Mouse (Mus musculus): ENCODE data around the gene Phc2.

Phc2 gene

DNA sequence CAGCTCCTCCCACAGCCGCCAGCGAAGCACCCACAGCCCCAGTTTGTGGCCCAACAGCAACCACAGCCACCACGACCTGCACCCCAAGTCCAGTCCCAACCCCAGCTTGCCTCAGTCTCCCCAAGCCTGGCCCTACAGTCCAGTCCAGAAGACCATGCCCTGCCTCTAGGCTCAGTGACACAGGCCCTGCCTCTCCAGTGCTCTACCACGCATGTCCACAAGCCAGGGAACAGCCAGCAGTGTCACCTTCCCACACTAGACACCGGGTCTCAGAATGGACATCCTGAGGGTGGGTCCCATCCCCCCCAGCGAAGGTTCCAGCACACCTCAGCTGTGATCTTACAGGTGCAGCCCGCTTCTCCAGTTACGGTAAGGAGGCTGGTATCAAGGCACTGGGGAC lies 68.4 kb downstream of the Phc2 start:
- no peak for DNase-seq

- no peak for DNase-seq
Observed at GRCm38 (mm10) chr4:128723431-128723830, 68.9 kb downstream of the Phc2 start.

DNA sequence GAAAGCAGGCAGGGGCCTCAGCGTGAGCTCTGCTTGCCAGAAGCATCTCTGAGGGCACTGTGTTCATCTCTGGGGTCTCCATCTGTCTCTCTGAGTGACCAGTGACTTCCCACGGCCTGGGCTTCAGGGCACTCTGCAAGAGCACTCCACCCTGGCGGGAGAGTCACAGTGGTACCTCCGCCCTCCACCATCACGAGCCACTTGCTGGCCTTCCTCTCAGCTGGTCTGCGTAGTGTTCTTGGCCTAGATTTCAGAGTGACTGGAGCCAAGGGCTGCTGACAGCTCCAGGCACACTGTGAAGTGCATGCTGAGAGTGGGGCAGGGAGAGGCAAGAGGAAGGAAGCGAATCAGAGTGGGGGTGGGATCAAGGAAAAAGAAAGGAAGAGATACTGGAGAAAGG lies 69.6 kb downstream of the Phc2 start:
- peak; percentile 74 for DNase-seq

- peak; percentile 89 for DNase-seq
Observed at GRCm38 (mm10) chr4:128727019-128727720, 72.7 kb downstream of the Phc2 start.

DNA sequence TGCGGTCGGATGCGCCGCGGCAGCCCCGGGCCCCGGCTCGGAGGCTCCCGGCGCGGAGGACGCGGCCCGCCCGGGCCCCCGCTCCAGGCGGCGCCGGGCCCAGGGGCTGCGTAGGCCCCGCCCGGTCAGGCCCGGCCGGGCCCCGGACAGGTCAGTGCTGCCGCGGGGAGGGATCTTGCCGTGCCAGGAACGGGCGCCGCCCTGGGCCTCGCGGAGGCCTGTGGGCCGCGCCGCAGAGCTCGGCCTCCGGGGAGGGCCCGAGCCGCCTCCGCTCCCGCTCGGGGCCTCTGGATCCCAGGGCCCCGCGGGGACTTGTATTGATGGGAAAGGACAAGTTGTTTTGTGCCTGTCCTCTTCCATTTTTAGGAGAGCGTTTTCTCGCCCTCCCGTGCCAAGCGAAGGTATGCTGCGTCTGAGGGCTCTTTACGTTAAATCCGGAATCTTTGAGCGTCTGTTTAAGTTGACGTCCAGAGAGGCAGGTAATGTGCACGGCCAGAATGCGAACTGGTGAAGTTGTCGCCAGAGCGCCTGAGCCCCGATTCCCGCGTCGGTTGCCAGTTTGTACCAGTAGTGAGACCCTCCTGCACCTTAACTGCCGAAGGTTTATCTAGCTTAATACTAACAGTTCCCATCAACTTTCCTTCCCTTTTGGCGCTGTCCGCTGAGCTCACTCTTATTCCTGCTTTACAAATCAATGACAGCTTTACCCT lies 73.4 kb downstream of the Phc2 start:
- DNase-seq, result no peak

DNA sequence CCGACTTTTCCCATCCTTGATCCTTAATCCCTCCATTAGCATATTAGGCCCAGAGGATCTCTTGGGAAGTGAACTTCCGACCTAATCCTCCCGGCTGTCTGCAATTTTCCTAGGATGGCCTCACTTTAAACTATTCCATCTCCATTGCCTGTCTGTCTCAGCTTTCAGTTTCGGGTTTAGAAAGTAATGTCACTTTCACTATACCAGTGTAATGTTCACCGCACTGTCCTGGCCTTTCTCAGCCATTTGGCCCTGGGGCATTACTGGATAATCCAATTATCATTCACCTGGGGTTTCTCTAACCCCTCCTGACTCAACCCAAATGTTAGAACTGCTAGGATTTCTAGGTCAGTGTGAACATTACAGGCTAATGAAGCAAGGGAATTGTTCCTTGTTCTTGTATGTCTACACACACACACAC lies 73.9 kb downstream of the Phc2 start:
- peak; percentile 71 for DNase-seq

GRCm38 (mm10) chr4:128729033-128729708 lies 74.7 kb downstream of the Phc2 start:
- DNase-seq, result no peak

GRCm38 (mm10) chr4:128729709-128730037 lies 75.2 kb downstream of the Phc2 start:
- no peak for DNase-seq

GRCm38 (mm10) chr4:128730271-128730670 lies 75.8 kb downstream of the Phc2 start:
- DNase-seq, result no peak

DNA sequence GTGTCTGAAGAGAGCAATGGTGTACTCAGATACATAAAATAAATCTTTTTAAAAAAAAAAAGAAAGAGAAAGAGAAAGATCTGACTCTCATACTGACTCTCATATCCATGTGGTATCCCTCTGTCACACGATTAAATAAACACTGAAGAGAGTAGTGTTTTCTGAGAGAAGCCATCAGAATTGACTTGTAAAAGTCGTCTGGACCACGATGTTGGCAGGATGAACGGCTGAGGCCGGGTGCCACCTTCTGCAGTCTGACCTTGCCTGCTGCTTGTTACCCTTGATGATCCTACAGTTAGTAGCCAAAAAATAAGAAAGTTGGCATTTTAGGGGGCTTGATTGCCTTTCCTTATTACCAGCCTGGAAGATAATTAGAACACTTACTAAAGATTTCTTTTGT lies 78.3 kb downstream of the Phc2 start:
- no peak for DNase-seq

DNA sequence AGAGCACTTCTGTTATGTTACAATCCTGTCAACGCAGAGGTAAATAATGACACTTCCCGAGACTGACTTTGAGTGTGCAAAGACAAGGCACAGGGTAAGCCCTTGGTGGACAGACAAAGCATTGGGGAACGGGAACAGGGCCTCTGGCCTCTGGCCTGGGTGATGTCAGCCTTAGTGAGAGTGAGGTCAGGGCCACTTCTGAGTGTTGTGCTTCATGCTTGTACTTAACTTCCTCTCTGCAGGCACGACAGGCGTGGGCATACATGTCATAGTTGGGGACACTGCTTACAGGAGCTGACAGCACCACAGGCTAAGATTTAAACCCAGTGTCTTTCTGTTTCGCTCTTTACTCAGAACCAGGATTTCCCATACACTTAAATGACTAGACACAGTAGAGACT lies 79.0 kb downstream of the Phc2 start:
- no peak for DNase-seq

- DNase-seq, result peak; percentile 90
Observed at GRCm38 (mm10) chr4:128734217-128734616, 79.7 kb downstream of the Phc2 start.

GRCm38 (mm10) chr4:128734721-128735671 lies 80.5 kb downstream of the Phc2 start:
- no peak for DNase-seq

DNA sequence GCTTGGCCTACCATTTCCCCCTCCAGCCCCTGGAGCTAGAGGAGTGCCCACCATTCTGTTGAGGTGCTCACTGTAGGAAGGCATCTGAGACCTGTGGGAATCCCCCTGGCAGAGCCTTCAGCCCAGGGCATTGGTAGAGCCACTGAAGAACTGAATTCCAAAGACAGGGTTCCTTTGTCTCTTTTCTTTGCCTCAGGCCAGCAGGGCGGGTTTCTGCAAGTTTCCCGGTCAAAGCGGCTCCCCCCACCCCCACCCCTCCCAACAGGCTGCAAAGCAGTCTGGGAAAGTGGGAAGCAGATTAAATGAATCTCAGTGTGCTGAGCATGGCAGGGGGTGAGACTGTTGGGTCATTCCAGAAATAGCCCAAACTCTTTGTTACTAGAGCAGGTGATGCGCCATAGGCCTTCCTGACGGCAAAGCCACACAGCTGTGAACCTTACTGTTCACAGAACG lies 82.7 kb downstream of the Phc2 start:
- DNase-seq, result peak; percentile 92

DNA sequence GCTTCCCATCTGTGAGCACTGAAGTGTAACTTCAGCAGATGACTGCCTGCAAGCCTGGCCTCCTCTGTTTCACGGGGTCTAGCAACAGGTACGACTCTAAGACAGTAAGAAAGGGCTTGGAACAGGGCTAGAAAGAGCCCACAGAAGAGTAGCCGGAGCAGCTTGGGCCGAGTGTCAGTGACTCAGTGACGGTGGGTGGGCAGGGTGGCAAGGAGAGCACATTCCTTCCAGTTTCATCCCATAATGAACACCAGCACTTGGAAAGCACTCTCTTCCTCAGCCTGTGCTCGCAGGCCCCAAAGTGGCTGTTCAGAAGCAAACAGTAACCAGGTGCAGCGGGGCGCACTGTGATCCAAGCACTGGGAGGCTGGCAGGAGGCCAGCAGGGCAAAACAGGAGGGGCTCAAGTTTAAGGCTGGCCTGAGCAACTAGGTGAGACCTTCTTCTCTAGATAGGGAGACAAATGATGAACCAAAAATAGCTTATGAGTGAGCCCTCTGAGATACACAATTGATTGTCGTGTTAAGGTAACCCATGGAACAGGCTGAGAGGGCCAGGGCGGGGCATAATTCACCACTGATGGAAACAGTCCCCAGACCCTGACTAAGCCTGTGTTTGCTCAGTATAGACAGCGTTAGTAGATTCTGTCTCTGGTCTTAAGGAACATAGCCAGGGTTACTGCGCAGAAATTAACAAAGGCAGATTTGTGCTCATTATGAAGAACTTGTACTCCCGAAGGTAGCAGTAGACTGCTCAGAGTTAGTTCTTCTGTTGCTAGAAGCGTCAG lies 83.5 kb downstream of the Phc2 start:
- peak; percentile 68 for DNase-seq

- no peak for DNase-seq
Observed at GRCm38 (mm10) chr4:128740878-128741277, 86.4 kb downstream of the Phc2 start.

GRCm38 (mm10) chr4:128741906-128742305 lies 87.4 kb downstream of the Phc2 start:
- no peak for DNase-seq

DNA sequence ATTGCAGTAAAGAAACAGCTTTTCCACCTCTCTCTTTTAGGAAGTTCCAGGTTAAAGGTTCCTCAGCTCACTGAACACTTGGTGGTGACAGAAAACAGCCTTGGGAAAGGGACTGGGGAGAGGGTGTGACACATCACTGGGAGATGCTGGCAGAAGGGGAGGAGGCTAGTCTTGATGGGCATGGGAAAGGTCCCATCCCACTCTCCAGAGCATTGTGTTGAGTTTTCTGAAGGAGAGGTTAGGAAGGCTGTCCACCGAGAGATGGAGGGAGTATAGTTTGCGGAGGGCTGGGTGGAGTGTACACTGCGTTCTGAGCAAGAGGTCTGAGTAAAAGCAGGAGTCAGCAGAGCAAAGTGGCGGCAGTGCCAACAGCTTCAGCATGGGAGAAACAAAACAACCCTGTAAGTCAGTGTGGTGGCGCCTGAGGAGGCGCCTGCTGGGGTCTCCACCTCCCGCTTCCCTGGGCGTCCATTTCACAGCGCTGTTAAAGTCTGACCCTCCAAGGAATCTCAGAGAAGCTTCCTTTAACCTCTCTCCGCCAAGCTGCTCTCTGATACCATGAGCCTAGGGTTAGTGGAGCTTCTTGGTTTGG lies 88.0 kb downstream of the Phc2 start:
- no peak for DNase-seq

DNA sequence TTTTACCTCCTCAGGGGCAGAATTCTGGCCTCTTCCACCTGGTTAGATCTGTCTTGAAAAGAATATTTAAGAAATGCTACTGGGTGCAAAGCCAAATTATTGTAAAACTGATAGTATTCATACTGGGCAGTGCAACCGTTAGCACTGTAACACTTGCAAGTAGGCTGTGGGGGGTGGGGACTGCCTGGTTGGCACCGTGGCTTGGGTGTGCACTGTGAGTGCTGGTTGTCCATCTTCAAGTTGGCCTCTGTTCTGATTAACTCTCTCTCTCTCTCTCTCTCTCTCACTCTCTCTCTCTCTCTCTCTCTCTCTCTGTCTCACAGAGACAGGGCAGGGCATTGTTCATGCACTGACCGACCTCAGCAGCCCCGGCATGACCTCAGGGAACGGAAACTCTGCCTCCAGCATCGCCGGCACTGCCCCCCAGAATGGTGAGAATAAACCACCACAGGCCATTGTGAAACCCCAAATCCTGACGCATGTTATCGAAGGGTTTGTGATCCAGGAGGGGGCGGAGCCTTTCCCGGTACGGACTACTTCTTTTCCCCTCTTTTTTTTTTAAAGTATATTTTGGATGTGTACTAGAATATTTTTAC lies 88.6 kb downstream of the Phc2 start:
- DNase-seq, result no peak

DNA sequence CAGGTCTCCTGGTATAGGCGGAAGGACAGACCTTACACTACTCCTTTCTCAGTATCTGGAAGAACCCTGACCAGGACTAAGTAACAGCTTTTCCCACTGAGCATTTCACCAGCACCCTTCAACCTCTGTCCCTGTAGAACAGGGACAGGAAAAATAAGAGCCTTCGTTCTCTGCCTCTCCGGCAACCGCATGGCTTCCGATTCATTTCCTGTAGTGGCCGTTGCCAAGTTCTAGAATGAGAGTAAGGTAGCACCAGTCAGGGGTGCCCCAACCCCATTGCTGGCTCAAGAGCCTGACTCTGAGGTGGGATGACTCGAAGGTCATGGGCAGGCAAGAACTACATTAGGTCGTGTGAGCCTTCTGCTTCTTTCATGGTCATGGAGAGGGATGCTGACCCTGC lies 90.7 kb downstream of the Phc2 start:
- DNase-seq, result no peak

DNA sequence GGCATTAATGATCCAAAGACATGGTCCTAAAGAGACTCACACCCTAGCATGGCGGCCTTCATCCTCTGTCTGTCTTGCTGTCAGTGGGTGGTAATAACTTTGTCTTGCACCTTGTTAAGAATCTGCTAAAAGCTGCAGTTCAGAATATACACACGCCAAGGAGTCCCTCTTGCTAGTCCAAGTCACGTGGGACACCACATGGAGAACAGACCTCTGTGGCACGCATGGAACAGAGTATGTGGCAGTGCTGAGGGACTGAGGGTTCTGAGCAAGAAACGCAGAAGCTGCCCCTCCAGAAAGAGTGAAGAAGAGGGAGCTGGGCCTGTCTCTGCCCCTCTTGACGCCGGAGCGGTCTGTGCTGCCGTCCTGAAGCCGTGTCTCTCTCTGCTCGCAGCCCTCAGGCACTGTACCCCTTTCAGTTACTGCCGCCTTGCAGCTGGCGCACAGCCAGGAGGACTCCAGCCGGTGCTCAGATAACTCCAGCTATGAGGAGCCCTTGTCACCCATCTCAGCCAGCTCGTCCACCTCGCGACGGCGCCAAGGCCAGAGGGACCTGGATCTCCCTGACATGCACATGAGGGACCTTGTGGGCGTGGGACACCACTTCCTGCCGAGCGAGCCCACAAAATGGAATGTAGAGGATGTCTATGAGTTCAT lies 93.2 kb downstream of the Phc2 start:
- no peak for DNase-seq

Measured in retina, postnatal 1 day (tissue).